Mouse (Mus musculus): ENCODE measurements around the gene Mast4.

- no peak for TF ChIP-seq CTCF (IDR thresholded peaks at IDR 0.05; ENCODE audit: low read depth)
- TF ChIP-seq EP300 (IDR thresholded peaks at IDR 0.05; ENCODE audit: low read depth): no peak
These were observed 17.4 kb downstream of the Mast4 start for GRCm38 (mm10) chr13:103316777-103317367.

Measured in liver, embryonic 14.5 days (tissue).